Mouse (Mus musculus) left cerebral cortex, postnatal 36 days (tissue): ENCODE measurements around the gene Pomt1. TPM values are rescaled to one million over a fixed set of nuclear protein-coding genes. Genes with fewer than 3 reads are reported as not detected.

Experiments used
- DNase-seq, 2 experiments: peaks; one replicate each; pipeline ENCODE4 v3.0.0; 2021 to 2022; ENCODE audit warnings: low spot score in 2 of 2, mixed read lengths in 1 of 2
- intact Hi-C: fragments of 180-260 bp; cut with DNase I; formaldehyde crosslinking; loops from one replicate; pipeline ENCODE4 v1.15.1; 2025
- total RNA-seq, 2 experiments: library from RNA; stranded (reverse); gene quantifications; 2 replicates each; pipeline ENCODE4 v1.2.3; 2021

Gene Pomt1
- total RNA-seq, 2 experiments from 2014 or later = 16.3 to 22.1 TPM

DNA sequence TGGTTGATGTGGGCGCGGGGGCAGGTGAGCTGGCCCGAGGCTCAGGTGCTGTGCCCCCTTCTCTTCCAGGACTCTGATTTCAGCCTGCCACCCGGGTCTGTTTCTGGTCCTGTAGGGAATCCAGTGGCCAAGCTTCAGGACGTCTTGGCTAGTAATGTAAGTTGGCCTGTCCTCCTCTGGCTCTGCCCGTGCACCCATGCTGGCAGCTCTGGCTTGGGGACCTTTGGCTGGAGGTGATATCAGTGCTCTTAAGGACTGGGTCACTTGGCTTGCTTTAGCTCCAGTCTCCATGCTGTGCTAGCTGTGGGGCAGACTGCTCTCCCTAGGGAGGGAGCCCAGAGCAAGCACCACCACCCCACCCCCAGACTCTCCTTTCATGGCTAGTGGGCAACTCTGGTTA, 16.4 kb upstream of the Pomt1 start:
- intact Hi-C loops = no loop called here
- DNase-seq = no peak

DNA sequence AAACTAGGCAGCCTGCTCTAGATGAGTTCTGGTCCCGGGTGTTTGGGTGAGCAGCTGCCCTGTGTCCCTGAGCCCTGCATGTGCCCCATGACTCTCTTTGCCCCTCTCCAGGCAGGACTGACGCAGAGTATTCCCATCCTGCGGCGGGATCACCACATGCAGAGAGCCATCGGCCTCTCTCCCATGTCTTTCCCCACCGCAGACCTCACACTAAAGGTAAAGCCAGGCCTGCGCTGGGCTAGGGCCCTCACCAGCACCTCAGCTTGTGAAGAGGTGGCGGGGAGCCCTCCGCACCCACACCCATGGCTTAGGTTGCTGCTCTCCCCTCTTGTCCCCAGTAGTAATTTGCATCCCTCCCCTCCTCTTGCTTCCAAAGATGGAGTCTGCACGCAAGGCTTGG, 15.4 kb upstream of the Pomt1 start:
- no peak for DNase-seq
- intact Hi-C loops = no loop called here

DNA sequence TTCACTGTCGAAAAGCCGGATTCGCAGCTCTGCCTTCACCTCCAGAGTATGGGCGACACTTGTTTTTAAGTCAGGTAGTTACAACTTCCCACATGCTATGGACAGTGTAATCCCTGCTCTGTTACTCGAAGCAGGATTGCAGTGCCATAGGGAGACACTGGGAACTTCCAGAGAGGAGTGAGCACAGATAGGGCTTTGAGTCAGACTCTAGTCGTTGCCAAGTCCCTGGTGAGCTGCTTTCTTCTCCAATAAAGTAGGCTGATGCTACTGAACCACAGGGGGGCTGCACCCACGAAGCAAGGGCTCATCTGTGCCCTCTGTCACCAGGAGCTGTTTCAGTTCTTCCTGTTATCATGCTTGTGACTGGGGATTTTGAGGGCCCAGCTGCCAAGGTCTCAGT, 14.8 kb upstream of the Pomt1 start:
- intact Hi-C loops = no loop called here
- DNase-seq = no peak

DNA sequence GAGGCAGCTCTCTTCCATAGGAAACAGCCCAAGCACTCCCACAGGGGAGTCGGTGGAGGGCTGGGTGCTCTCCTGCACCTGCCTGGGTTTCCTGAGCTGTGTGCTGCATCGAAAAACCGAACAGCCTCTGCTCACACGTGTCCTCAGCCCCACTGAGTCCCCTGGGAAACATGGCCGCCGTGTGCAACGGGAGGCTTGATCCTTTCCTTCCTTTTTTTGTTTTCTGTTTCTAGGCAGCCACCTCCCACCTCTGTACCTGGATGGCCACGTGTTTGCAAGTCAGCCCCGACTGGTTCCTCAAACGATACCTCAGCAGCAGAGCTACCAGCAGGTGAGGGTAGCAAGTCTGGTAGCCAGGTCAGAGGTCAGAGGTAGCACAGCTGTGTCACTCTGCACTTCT, 14.3 kb upstream of the Pomt1 start:
- no peak for DNase-seq
- intact Hi-C loops = no loop called here

DNA sequence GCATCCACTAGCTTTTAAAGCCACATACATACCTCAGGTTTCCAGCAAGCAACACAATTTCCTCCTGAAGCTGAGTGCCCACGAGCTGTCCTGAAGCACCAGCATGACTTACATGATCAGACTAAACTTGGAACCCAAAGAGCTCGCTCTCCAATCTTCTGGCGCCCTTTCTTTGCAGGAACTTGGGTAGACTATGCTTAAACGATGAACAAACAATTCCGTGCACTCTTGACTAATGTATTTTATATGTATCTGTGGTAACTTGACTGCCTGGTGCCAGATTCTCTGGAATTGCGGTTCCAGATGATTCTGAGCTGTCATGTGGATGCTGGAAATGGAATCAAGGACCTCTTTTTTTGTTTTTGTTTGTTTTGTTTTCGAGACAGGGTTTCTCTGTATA, 957 bp upstream of the Pomt1 start:
- DNase-seq = no peak
- intact Hi-C loops = no loop called here

DNA sequence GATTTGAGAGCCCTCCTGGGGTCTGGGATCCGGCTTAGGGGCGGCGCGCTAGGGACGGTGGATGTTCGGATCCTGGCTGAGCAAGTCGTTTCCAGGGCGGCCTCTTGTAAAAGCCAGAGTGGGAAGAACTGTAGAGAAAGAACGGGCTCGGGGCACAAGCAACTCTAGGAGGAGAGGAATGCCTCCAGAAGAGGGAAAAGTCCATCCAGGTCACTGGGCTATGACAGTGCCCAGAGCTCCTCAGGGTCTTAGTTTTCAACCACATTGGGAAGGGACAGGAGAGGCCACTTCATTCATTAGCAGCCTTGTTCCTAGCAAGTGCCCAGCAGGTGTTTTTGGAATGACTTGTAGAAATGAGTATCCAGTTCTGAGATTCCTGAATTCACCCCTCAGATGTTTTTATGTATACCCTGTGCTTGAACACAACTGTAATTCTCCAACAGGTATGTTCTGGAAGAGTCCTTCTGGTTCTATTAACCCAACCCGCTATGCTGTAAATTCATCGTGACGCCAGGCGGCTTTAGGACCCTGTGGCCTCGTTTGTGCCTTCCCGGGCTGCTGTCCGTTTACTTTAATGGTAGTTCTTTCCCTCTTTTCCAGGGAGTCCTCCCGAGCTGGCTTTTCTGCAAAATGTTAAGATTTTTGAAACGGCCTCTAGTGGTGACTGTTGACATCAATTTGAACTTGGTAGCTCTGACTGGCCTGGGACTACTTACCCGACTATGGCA, 534 bp downstream of the Pomt1 start:
- DNase-seq = peak in 1 of 2 experiments; percentile 38
- intact Hi-C loops = no loop called here

DNA sequence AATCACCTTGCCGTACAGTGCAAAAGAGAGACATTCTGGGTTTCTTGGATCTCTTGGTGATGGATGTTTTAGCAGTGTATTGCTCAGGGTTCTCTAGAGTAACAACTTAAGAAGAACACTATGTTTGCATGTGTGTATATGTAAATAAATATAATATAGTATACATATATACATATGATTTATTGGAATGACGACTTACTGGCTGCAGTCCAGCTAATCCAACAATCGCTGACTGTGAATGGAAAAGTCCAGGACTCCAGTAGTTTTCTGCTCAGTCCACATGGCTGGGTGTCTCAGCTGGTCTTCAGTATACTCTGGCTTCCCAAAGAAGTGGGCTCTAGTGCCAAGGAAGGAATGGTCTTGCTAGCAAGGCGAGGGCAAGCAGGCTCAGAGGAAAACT, 1.2 kb downstream of the Pomt1 start:
- intact Hi-C loops = no loop called here
- no peak for DNase-seq

DNA sequence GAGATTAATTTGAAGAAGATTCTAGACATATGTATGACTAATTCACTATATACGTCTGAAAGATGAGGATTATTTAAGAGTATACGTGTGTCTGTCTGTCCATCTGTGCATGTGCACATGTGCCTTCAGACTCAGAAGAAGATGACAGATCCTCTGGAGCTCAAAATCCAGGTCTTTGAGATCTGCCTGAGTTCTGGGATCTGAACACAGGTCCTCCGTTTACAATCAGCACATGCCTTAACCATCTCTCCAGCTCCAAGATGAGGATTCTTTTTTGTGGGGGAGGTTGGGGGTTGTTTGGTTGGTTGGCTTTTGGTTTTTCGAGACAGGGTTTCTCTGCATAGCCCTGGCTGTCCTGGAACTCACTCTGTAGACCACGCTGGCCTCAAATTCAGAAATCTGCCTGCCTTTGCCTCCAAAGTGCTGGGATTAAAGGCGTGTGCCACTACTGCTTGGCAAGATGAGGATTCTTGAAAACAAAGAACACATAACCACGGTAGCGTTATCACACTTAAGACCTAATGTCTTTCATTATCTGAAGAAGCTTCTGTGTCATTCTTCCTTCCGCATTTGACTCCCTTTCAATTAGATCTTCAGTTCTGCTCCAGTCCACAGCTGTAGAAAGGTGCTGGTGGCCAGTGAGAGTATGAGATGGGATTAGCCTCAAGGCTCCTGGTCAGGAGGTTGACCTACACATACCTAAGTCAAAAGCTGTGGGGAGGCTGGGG, 2.5 kb downstream of the Pomt1 start:
- intact Hi-C loops = no loop called here
- no peak for DNase-seq

DNA sequence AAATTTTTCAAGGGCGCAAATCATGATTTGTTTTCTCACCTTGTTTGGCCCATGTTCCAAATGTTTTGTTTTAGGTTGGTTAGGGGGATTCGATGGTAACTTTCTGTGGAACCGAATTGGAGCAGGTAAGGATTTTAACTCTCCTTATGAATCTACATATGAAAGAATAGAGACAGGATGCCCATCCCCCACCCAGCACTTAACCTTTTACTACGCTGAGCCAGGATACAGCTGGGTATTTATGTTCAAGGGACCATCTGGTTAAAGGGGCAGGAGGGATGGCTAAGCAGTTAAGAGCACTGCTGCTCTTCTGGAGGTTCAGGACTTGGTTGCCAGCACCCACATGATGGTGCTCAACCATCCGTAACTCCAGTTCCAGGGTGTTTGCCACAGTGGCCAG, 4.2 kb downstream of the Pomt1 start:
- no peak for DNase-seq
- intact Hi-C loops = no loop called here

DNA sequence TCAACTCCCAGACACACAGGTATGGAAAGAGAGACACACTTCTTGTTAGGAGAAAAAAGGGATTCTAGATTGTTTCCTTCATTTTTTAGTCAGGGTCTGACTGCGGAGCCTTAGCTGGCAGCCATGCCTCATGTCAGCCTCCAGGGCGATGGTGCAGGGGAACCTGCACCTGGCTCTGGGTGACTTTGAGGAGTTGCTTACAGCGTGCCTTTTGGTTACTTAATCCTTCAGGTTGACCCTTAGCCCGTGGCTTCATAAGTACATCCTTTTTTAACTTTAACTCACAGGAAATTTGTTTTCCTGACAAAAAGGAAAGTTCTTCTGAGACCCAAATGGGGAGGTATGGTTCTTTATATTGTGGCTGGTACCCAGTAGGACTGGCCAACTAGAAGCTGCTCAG, 6.6 kb downstream of the Pomt1 start:
- DNase-seq = no peak
- intact Hi-C loops = no loop called here

DNA sequence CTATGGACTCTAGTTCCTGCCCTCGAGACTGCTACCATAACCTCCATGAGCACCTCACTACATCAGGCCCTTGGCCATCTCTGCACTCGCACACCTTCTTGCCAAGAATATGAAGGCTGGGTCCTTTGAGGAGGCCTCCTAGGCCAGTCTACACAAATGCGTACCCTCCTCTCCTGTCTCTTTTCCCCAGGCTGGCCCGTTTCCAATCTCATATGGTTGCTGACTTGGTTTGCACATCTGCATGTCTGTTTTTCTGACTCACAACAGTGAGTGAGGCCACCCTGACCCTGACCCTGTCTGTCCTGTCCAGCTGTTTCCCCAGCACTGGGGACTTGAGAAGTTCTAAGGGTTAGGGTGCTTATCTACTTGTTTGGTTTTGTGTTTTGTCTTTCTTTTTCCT, 10.4 kb downstream of the Pomt1 start:
- intact Hi-C loops = no loop called here
- DNase-seq = no peak

DNA sequence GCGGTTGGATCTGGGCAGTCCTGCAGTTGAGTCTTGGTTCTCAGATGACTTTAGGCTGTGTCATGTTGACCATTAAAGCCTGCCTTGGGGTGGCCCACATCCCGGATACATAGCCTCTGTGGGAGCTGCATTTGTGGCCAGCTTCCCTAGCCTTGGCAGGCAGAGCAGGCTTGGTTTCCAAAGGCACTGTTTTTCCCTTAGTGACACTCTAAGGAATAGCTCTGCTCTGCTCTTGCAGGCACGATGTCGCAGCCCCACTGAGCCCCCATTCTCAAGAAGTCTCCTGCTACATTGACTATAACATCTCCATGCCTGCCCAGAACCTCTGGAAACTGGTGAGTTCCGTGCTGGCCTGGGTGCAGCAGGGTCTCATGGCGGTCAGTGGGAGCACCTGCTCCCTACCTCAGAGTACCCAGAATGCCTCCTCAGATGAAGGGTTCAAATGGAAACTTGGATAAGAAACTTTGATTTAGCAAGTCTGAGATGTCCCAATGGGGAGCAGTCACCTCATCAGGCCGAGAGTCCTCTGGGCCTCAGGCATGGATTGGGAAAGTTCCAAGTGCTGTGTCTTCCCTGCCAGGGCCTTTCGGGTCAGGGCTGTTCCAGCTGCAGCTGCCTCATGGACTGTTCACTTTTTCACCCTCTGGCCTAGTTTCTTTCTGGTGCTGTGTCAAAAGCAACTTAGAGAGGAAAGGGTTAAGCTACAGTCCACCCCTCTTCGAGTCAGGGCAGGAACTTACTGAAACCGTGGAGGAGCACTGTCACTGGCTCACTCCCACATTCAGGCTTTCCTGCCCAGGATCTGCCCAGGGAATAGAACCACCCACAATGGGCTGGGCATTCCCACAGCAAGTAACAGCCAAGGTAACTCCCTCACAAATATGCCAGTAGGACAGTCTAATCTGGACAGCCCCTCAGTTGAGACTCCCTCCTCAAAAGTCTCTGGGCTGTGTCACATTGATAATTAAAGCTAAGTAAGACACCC, 12.3 kb downstream of the Pomt1 start:
- intact Hi-C loops = no loop called here
- DNase-seq = no peak

DNA sequence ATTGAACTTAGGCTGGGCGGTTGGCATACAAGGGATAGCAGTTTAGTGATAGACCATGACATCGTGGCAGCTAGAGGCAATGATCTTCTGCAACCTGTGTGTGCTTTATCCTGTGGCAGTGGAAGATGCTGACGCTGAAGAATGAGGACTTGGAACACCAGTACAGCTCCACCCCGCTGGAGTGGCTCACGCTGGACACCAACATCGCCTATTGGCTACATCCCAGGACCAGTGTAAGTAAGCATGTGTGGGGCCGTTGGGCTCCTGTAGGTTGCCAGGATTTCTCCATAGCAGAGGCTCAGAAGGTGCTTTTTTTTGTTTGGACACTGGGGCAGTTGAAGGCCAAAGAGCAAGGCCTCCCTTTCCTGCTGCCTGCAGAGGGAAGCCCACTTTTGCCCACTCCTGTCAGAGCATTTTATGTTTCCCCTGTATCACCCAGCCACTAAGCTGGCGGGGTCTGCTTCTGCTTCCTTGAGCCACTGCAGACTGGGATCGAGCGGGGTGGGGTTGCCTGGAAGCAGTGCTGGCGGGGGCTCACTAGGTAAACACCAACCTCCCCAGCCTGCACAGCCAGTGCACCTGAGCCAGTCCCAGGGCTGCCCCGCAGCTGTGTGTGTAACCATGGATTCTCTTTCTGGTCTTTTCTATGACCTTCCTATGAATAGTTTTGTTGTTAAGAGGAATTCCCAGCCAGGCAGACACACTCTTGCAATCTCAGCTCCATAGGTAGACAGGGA, 15.6 kb downstream of the Pomt1 start:
- intact Hi-C loops = no loop called here
- no peak for DNase-seq

DNA sequence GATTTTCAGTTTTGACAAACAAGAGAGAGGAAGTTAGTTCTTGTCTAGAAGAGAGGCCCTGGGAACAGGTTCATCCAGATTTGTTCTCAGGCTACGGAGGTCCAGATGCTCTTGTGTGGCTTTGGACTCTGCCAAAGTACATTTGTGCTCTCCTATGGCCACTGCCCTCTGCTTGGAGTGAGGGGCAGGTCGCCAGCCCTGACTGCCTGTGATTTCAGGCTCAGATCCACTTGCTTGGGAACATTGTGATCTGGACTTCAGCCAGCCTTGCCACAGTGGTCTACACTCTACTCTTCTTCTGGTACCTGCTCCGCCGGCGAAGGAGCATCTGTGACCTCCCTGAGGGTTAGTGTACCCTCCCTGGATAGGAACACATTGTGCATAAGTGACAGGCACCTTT, 16.3 kb downstream of the Pomt1 start:
- intact Hi-C loops = no loop called here
- DNase-seq = no peak

DNA sequence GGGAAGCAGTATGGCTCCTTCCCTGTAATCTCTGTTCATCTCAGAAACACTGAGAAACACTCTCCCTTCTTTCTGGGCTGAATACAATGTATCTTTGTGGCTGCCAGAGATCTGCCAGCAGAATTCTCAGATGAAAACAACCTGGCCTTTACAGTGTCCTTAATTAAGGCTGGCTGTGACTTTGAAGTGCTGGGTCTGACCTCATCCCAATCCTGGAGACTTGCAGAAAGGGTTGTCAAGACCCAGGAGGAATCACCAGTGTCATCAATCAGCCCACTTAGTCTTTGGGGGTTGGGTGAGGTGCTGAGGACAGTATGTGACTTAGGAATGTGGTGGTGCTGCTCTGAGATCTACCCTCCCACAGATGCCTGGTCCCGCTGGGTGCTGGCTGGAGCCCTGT, 17.0 kb downstream of the Pomt1 start:
- intact Hi-C loops = no loop called here
- DNase-seq = no peak

DNA sequence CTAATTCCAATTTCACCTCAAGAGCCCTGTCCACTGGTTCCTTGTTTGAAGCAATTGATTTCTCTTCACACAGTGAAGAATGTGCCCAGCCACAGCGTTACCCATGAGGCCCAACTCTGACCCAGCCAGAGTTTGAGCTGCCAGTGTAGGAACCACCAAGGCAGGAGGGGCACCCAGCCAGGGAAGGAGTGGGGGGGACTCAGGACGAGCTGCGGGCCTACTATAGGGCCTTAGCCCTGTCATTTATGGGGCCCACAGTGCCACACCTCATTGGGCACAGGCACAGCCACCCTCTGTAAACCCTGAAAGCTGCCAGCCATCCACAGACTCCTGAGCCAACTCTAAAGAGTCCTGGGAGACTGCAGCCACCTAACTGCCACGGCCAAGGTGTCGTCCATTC, 18.2 kb downstream of the Pomt1 start:
- intact Hi-C loops = no loop called here
- DNase-seq = no peak

DNA sequence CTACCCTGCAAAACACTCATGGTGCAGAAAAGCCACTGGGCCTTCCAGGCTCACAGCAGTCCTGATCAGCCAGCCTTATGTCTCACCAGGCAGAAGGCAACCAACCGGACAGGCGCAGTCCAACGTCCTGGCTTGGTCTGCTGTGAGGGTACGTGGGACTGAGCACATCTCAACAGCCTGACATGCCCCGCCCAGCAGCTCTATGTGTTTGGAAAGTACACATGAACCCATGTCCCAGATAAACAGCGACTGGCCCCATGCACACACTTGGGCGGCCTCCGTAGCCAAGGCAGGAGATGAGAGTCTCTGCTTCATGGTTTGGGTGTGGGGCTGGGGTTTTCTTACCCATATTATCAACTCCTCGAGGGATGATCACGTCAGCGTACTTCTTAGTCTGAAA, 19.9 kb downstream of the Pomt1 start:
- DNase-seq = no peak
- intact Hi-C loops = no loop called here

DNA sequence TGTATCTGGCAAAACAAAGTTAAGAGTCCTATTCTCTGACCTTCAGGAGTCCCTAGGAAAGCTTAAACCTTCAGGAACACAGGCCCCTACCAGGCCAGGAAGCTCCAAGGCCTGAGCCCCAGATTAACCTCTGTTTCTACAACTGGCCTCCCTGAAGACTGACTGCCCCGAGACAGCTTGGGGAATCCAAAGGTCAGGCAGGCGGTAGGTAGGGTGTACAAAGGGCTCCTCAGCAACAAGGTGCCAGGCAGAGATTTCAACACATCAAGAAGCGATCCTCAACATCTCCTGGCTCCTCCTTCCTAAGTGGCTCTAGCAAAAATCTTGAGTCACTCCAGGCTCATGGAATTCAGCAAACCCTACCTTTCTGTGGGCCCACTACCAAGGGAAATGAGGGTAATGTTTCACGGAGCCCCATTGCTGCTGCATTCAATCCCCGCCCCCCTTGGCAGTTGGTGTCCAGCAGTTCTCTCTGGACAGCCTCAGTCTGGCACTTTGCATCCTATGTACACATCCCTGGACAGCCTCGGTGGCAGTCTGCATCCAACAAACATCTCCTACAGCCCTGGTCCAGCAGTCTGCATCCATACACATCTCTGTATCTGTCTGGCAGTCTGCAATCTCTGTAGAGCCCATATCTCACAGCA, 22.6 kb downstream of the Pomt1 start:
- intact Hi-C loops = no loop called here
- no peak for DNase-seq

DNA sequence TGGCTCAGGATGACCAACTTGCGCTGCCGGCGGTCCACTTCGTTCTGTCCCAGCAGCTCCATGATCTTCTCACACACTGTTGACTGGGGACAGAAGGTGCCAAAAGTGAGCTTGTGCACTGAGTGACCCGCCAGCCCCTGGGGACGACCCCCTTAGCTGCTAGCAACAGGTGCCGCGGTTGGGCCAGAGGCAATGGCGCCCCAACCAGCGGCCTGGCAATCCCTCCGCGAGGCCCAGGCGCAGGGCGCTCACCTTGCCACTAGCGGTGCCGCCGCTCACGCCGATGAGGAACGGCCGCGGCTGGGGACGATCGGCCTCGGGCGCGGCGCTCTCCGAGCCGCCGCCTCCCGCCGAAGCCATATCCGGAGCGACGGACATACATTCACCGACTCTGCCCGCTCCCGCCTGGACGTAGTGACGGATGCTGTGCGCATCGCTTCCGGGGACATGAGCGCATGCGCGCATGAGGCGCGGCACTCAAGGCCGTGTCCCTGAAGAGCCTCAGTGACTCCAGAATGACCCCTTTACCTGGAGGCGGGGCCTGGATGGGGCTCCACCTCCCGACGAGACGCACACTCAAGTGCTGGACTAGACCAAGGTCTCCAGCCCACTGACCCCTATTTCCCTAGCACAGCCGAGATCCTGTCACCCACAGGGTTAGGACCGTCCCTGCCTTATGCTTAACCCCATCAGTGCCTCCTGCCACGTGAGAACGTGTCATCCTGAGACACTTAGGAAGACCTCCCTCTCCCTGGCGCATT, 23.4 kb downstream of the Pomt1 start, which contains the start of gene Uck1:
Gene Uck1, minus strand, starts transcription at position 503 of the 761 bp plus-strand sequence.
- peak; percentile 89 to 91 for DNase-seq
- intact Hi-C loops = no loop called here
